Mouse (Mus musculus): ENCODE data around the gene Scd3. TPM values are rescaled to one million over a fixed set of nuclear protein-coding genes. Genes with fewer than 3 reads are reported as not detected.

Gene Scd3
- polyA plus RNA-seq, 1 experiment from 2014 or later, result 0.29 TPM

GRCm38 (mm10) chr19:44195138-44195537 lies 7.9 kb upstream of the Scd3 start:
- no peak overlapping the region for H3K4me3 ChIP-seq
- H3K4me1 ChIP-seq, result no peaks in the 10 kb centered on the region
- peaks cover 18% of the 10 kb centered on the region for H3K27me3 ChIP-seq (replicated peaks)
- no peaks in the 10 kb centered on the region for H3K36me3 ChIP-seq
- no peak overlapping the region for H3K27ac ChIP-seq (replicated peaks)
- no peak overlapping the region for H3K9ac ChIP-seq
- 9% methylated on average over 7 of the region's 7 CpGs for WGBS
- H3K4me2 ChIP-seq, result no peak overlapping the region
- no peak for ATAC-seq (ENCODE audit: extremely low read depth, insufficient number of reproducible peaks, low FRiP score, low TSS enrichment)
- no peaks in the 10 kb centered on the region for H3K9me3 ChIP-seq

- Histone ChIP-seq H3K27me3 (replicated peaks) (peaks cover 12% of the 10 kb centered on the region), H3K9me3 (no peaks in the 10 kb centered on the region), H3K9ac (no peak overlapping the region), H3K4me1 (no peaks in the 10 kb centered on the region), H3K4me3 (no peak overlapping the region), H3K36me3 (no peaks in the 10 kb centered on the region), H3K4me2 (no peak overlapping the region), H3K27ac (replicated peaks) (no peak overlapping the region)
- WGBS, result 69% methylated on average over 10 of the region's 10 CpGs
- no peak for ATAC-seq (ENCODE audit: extremely low read depth, insufficient number of reproducible peaks, low FRiP score, low TSS enrichment)
These were observed 5.8 kb upstream of the Scd3 start for GRCm38 (mm10) chr19:44197053-44197852.

- H3K9ac ChIP-seq, result no peak overlapping the region
- ATAC-seq (ENCODE audit: extremely low read depth, insufficient number of reproducible peaks, low FRiP score, low TSS enrichment), result no peak
- no peak overlapping the region for H3K4me2 ChIP-seq
- H3K27ac ChIP-seq (replicated peaks), result no peak overlapping the region
- no peaks in the 10 kb centered on the region for H3K4me1 ChIP-seq
- H3K36me3 ChIP-seq, result no peaks in the 10 kb centered on the region
- WGBS, result 90% methylated on average over 6 of the region's 6 CpGs
- H3K9me3 ChIP-seq, result no peaks in the 10 kb centered on the region
- H3K27me3 ChIP-seq (replicated peaks), result peaks cover 2% of the 10 kb centered on the region; the same call in 1 of the 2 replicates
- H3K4me3 ChIP-seq, result no peak overlapping the region
These were observed 4.6 kb upstream of the Scd3 start for GRCm38 (mm10) chr19:44198494-44198893.

GRCm38 (mm10) chr19:44198964-44199363 lies 4.1 kb upstream of the Scd3 start:
- H3K4me2 ChIP-seq, result no peak overlapping the region
- H3K4me1 ChIP-seq, result no peaks in the 10 kb centered on the region
- 61% methylated on average over 2 of the region's 2 CpGs for WGBS
- H3K27me3 ChIP-seq (replicated peaks), result no peaks in the 10 kb centered on the region; the same call in 1 of the 2 replicates
- no peak for ATAC-seq (ENCODE audit: extremely low read depth, insufficient number of reproducible peaks, low FRiP score, low TSS enrichment)
- no peak overlapping the region for H3K4me3 ChIP-seq
- no peaks in the 10 kb centered on the region for H3K36me3 ChIP-seq
- H3K9ac ChIP-seq, result no peak overlapping the region
- no peaks in the 10 kb centered on the region for H3K9me3 ChIP-seq
- no peak overlapping the region for H3K27ac ChIP-seq (replicated peaks)

- Histone ChIP-seq H3K9ac (no peak overlapping the region), H3K9me3 (no peaks in the 10 kb centered on the region), H3K4me3 (no peak overlapping the region), H3K36me3 (no peaks in the 10 kb centered on the region), H3K4me1 (no peaks in the 10 kb centered on the region), H3K27me3 (replicated peaks) (peaks cover 4% of the 10 kb centered on the region; the same call in 1 of the 2 replicates), H3K4me2 (no peak overlapping the region), H3K27ac (replicated peaks) (no peak overlapping the region)
- ATAC-seq (ENCODE audit: extremely low read depth, insufficient number of reproducible peaks, low FRiP score, low TSS enrichment), result no peak
- WGBS, result 68% methylated on average over 2 of the region's 2 CpGs
These were observed 4.0 kb downstream of the Scd3 start for GRCm38 (mm10) chr19:44207079-44207478.

- Histone ChIP-seq H3K27ac (replicated peaks) (no peak overlapping the region), H3K4me3 (no peak overlapping the region), H3K36me3 (no peaks in the 10 kb centered on the region), H3K27me3 (replicated peaks) (peaks cover 13% of the 10 kb centered on the region), H3K4me1 (no peaks in the 10 kb centered on the region), H3K9ac (no peak overlapping the region), H3K9me3 (no peaks in the 10 kb centered on the region), H3K4me2 (no peak overlapping the region)
- WGBS, result 66% methylated on average over 12 of the region's 12 CpGs
- ATAC-seq (ENCODE audit: extremely low read depth, insufficient number of reproducible peaks, low FRiP score, low TSS enrichment), result no peak
These were observed 12.2 kb downstream of the Scd3 start for GRCm38 (mm10) chr19:44215255-44215654.

- ATAC-seq (ENCODE audit: extremely low read depth, insufficient number of reproducible peaks, low FRiP score, low TSS enrichment), result no peak
- WGBS, result 58% methylated on average over 3 of the region's 3 CpGs
- H3K4me3 ChIP-seq, result no peak overlapping the region
These were observed 15.0 kb downstream of the Scd3 start for GRCm38 (mm10) chr19:44217958-44218525.

GRCm38 (mm10) chr19:44225728-44226127 lies 22.7 kb downstream of the Scd3 start:
- no peak overlapping the region for H3K27ac ChIP-seq (replicated peaks)
- 0 out of 2 replicates have a peak, but pooled peaks cover 3% of the 10 kb centered on the region for H3K27me3 ChIP-seq (replicated peaks)
- H3K4me1 ChIP-seq, result no peaks in the 10 kb centered on the region
- no peak overlapping the region for H3K4me2 ChIP-seq
- H3K9me3 ChIP-seq, result no peaks in the 10 kb centered on the region
- no peak for ATAC-seq (ENCODE audit: extremely low read depth, insufficient number of reproducible peaks, low FRiP score, low TSS enrichment)
- no peaks in the 10 kb centered on the region for H3K36me3 ChIP-seq
- WGBS, result 64% methylated on average over 5 of the region's 5 CpGs
- H3K9ac ChIP-seq, result no peak overlapping the region
- H3K4me3 ChIP-seq, result no peak overlapping the region

More at GRCm38 (mm10) chr19:44217958-44218525, 15.0 kb downstream of the Scd3 start:
- Histone ChIP-seq H3K36me3 (no peaks in the 10 kb centered on the region), H3K9ac (no peak overlapping the region), H3K4me1 (no peaks in the 10 kb centered on the region), H3K4me2 (no peak overlapping the region), H3K27ac (replicated peaks) (no peak overlapping the region), H3K27me3 (replicated peaks) (peaks cover 13% of the 10 kb centered on the region), H3K9me3 (no peaks in the 10 kb centered on the region)

- no peak overlapping the region for H3K4me3 ChIP-seq
- WGBS, result 62% methylated on average over 2 of the region's 2 CpGs
- no peaks in the 10 kb centered on the region for H3K36me3 ChIP-seq
- H3K9me3 ChIP-seq, result no peaks in the 10 kb centered on the region
- no peak overlapping the region for H3K4me2 ChIP-seq
- H3K4me1 ChIP-seq, result no peaks in the 10 kb centered on the region
- H3K27me3 ChIP-seq (replicated peaks), result 0 out of 2 replicates have a peak, but pooled peaks cover 3% of the 10 kb centered on the region
- ATAC-seq (ENCODE audit: extremely low read depth, insufficient number of reproducible peaks, low FRiP score, low TSS enrichment), result no peak
- H3K9ac ChIP-seq, result no peak overlapping the region
- H3K27ac ChIP-seq (replicated peaks), result no peak overlapping the region
These were observed 26.7 kb downstream of the Scd3 start for GRCm38 (mm10) chr19:44229776-44230175.

- 61% methylated on average over 3 of the region's 3 CpGs for WGBS
- no peak overlapping the region for H3K9ac ChIP-seq
- H3K4me1 ChIP-seq, result no peaks in the 10 kb centered on the region
- no peak overlapping the region for H3K27ac ChIP-seq (replicated peaks)
- ATAC-seq (ENCODE audit: extremely low read depth, insufficient number of reproducible peaks, low FRiP score, low TSS enrichment), result no peak
- no peak overlapping the region for H3K4me2 ChIP-seq
- 0 out of 2 replicates have a peak, but pooled peaks cover 3% of the 10 kb centered on the region for H3K27me3 ChIP-seq (replicated peaks)
- H3K4me3 ChIP-seq, result no peak overlapping the region
- H3K9me3 ChIP-seq, result no peaks in the 10 kb centered on the region
- no peaks in the 10 kb centered on the region for H3K36me3 ChIP-seq
These were observed 27.1 kb downstream of the Scd3 start for GRCm38 (mm10) chr19:44230212-44230611.

- H3K4me2 ChIP-seq, result no peak overlapping the region
- ATAC-seq (ENCODE audit: extremely low read depth, insufficient number of reproducible peaks, low FRiP score, low TSS enrichment), result no peak
- no peaks in the 10 kb centered on the region for H3K36me3 ChIP-seq
These were observed 28.6 kb downstream of the Scd3 start for GRCm38 (mm10) chr19:44231608-44232151.

More at GRCm38 (mm10) chr19:44231608-44232151, 28.6 kb downstream of the Scd3 start:
- Histone ChIP-seq H3K27ac (replicated peaks) (no peak overlapping the region), H3K27me3 (replicated peaks) (peaks cover 3% of the 10 kb centered on the region; the same call in 1 of the 2 replicates), H3K4me1 (no peaks in the 10 kb centered on the region), H3K9ac (no peak overlapping the region), H3K9me3 (no peaks in the 10 kb centered on the region), H3K4me3 (no peak overlapping the region)
- 70% methylated on average over 4 of the region's 4 CpGs for WGBS
